ENCODE assay signal across 28 mouse cellular contexts in the genomic region with DNA sequence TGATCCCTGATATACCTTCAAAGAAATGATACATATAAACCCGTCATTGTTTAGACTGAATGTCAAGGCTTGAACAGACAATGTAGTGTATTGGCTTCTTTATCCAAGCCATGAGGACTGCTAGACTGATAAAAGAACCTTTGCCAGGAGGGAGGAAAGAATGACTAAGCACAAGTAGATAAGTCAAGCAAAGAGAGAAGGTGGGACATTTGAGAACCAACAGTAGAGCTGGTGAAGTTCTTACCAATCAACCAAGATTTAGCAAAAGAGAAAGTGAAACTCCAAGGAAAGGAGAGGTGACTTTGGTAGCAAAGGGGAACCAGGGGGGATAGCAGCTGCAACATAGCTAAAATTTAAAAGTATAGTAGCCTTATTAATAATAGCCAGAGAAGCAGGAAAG.
"Had no signal": no experiment of that assay in that cellular context is flagged by ENCODE, and none has a peak within 500 bp of the region (broad histone marks: within the 10 kb centered on the region; RNA-seq: fewer than 3 reads in every experiment).

No protein-coding gene starts in this region.

- H3K4me1 ChIP-seq: heart, embryonic 12.5 days; hindbrain, embryonic 10.5 days; hindbrain, embryonic 12.5 days; intestine, embryonic 15.5 days; limb, embryonic 13.5 days; limb, embryonic 15.5 days; liver, embryonic 13.5 days; liver, embryonic 15.5 days had no signal

- H3K27me3 ChIP-seq: heart, embryonic 12.5 days; hindbrain, embryonic 12.5 days; intestine, embryonic 15.5 days; limb, embryonic 13.5 days; limb, embryonic 15.5 days; liver, embryonic 13.5 days; liver, embryonic 15.5 days had no signal

- ATAC-seq: hindbrain, embryonic 16.5 days; inflammation-experienced regulatory T-cells, adult 6 months; intestine, embryonic 15.5 days; intestine, postnatal 0 days had no signal

- H3K9ac ChIP-seq: heart, embryonic 12.5 days; hindbrain, embryonic 12.5 days; hindbrain, embryonic 14.5 days; intestine, embryonic 15.5 days; limb, embryonic 13.5 days; limb, embryonic 15.5 days; liver, embryonic 13.5 days; liver, embryonic 15.5 days had no signal

- H3K36me3 ChIP-seq: heart, embryonic 12.5 days; hindbrain, embryonic 10.5 days; hindbrain, embryonic 12.5 days; intestine, embryonic 15.5 days; limb, embryonic 13.5 days; limb, embryonic 15.5 days; liver, embryonic 13.5 days; liver, embryonic 15.5 days had no signal

- DNase-seq: gastrocnemius, adult 2 months; gastrocnemius, postnatal 10 days; gastrocnemius, postnatal 36 days; heart, adult 11 months; heart, adult 2 months; heart, postnatal 10 days; heart, postnatal 4 days; kidney, adult 18-20 months; kidney, adult 8-10 months; kidney, postnatal 10 days; kidney, postnatal 25 days; kidney, postnatal 4 days; layer of hippocampus, adult 9-11 months; layer of hippocampus, postnatal 36 days; left cerebral cortex, postnatal 4 days; liver, embryonic 13.5 days had no signal

- H3K4me2 ChIP-seq: heart, embryonic 12.5 days; hindbrain, embryonic 12.5 days; hindbrain, embryonic 14.5 days; intestine, embryonic 15.5 days; limb, embryonic 13.5 days; limb, embryonic 15.5 days; liver, embryonic 13.5 days; liver, embryonic 15.5 days had no signal

- H3K27ac ChIP-seq: gastrocnemius, adult 2 months; heart, adult 2 months; hindbrain, embryonic 10.5 days; hindbrain, embryonic 12.5 days; hindbrain, embryonic 14.5 days; intestine, embryonic 15.5 days; layer of hippocampus, adult 2 months; limb, embryonic 13.5 days; limb, embryonic 15.5 days; liver, embryonic 13.5 days; liver, embryonic 15.5 days had no signal

- H3K9me3 ChIP-seq: heart, embryonic 12.5 days; hindbrain, embryonic 10.5 days; hindbrain, embryonic 12.5 days; intestine, embryonic 15.5 days; limb, embryonic 13.5 days; limb, embryonic 15.5 days; liver, embryonic 13.5 days; liver, embryonic 15.5 days had no signal

- H3K4me3 ChIP-seq: gastrocnemius, adult 2 months; heart, adult 2 months; heart, embryonic 12.5 days; hindbrain, embryonic 10.5 days; hindbrain, embryonic 12.5 days; intestine, embryonic 15.5 days; layer of hippocampus, adult 2 months; limb, embryonic 13.5 days; limb, embryonic 15.5 days; liver, embryonic 13.5 days; liver, embryonic 15.5 days had no signal
